Mouse (Mus musculus): ENCODE data around the gene Itga8.

DNA sequence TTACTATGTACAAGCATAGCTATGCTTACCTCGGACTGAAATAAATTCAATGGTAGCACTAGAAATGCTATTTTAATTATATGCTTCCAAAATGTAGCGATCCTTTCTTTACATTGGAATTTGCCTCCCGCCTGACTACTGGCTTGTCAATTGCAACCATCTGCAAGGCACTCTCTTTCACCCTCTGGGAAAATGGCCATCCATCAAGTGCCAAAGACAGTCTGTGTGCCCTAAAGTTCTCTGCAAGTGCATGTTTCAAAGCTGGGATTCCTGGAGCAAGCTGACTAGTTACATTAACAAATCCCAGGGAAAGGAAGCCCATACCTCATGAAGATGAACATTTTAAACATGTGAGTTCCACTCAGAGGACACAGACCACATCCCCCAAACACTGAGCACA, 145.3 kb downstream of the Itga8 start:
- TF ChIP-seq ZC3H11A (IDR thresholded peaks at IDR 0.05; ENCODE audit: borderline replicate concordance, low read depth, low read length) (no peak), HCFC1 (IDR thresholded peaks at IDR 0.05; ENCODE audit: borderline replicate concordance, insufficient read depth, low read length) (no peak)

Measured in ES-E14 (cell line).